Mouse (Mus musculus): Measurements from ENCODE around the gene March10. TPM values are rescaled to one million over a fixed set of nuclear protein-coding genes. Genes with fewer than 3 reads are reported as not detected.

The March10 gene
- polyA plus RNA-seq, 1 experiment from 2014 or later, result not detected

DNA sequence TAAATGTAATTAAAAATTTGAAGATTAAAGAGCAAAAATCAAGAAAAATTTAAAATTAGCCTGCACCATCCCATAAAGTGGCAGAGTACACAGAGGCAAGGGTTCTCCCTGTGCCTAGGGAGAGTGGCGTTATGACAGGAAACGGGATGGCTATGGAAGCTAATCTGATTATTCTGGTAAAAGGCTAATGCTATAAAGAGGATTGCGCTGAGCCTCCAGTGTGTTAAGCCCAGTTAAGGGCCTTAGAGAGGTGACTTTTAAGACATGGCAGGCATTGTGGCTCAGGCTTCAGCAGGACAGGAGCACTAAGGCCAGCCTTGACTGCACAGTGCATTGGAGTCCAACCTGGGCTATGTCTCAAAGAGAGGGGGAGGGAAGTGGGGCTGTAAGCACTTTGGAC is 129.4 kb downstream of the March10 start:
- no peak for ATAC-seq
- WGBS, result 92% methylated on average over 3 of the region's 3 CpGs
- no peak for TF ChIP-seq CTCF (IDR thresholded peaks at IDR 0.05; ENCODE audit: low read depth)
- Histone ChIP-seq H3K4me1 (replicated peaks; ENCODE audit: control insufficient read depth, insufficient read depth, low read length) (no peaks in the 10 kb centered on the region), H3K9ac (ENCODE audit: low read depth, low read length) (no peak overlapping the region), H3K36me3 (ENCODE audit: control insufficient read depth, insufficient read depth) (no peaks in the 10 kb centered on the region), H3K9me3 (ENCODE audit: control insufficient read depth) (no peaks in the 10 kb centered on the region), H3K4me2 (replicated peaks; ENCODE audit: low read depth) (no peak overlapping the region), H3K27ac (ENCODE audit: low read depth, low read length) (no peak overlapping the region), H3K4me3 (ENCODE audit: low read depth, low read length) (no peak overlapping the region), H3K27me3 (replicated peaks; ENCODE audit: control insufficient read depth, insufficient read depth, low read length) (no peaks in the 10 kb centered on the region)

DNA sequence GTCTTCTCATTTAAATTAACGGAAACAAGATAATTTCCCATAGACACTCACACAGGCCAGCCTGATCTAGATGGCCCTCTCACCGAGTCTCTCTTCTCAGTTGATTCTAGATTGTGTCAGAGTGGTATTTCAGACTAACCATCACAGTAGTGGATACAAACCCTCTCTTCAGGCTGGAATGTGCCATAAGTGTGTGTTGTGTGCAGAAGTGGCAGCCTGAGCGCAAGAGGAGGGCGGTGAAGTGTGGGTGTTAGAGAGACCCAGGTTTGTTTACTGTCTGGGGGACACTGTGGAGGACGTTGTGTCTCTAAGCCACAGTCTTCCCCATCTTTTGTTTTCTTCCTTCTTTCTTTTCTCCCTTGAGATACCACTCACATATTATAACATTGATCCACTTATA is 133.0 kb downstream of the March10 start:
- no peak for ATAC-seq
- TF ChIP-seq CTCF (IDR thresholded peaks at IDR 0.05; ENCODE audit: low read depth), result no peak
- no peaks in the 10 kb centered on the region for H3K36me3 ChIP-seq (ENCODE audit: control insufficient read depth, insufficient read depth)
- no peak overlapping the region for H3K27ac ChIP-seq (ENCODE audit: low read depth, low read length)
- no peak overlapping the region for H3K4me3 ChIP-seq (ENCODE audit: low read depth, low read length)
- WGBS, result 80% methylated on average over 5 of the region's 5 CpGs
- H3K4me2 ChIP-seq (replicated peaks; ENCODE audit: low read depth), result no peak overlapping the region
- no peak overlapping the region for H3K9ac ChIP-seq (ENCODE audit: low read depth, low read length)
- no peaks in the 10 kb centered on the region for H3K27me3 ChIP-seq (replicated peaks; ENCODE audit: control insufficient read depth, insufficient read depth, low read length)
- no peaks in the 10 kb centered on the region for H3K9me3 ChIP-seq (ENCODE audit: control insufficient read depth)
- H3K4me1 ChIP-seq (replicated peaks; ENCODE audit: control insufficient read depth, insufficient read depth, low read length), result no peaks in the 10 kb centered on the region

DNA sequence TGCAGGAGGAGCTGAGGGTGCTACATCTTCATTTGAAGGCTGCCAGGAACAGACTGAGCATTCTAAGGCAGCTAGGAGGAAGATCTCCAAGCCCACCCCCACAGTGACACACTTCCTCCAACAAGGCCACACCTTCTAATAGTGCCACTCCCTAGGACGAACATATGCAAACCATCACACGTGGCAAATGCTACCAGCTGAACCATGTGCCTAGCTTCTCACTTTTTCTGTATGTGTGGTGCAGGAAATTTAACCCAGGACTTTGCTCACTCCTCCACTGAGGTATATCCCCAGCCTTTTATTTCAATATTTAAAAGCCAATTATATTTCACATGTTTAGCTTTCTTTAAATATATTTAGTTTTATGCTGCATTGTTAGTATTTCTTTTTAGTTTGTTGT is 135.4 kb downstream of the March10 start:
- ATAC-seq, result no peak
- no peaks in the 10 kb centered on the region for H3K9me3 ChIP-seq (ENCODE audit: control insufficient read depth)
- H3K27ac ChIP-seq (ENCODE audit: low read depth, low read length), result no peak overlapping the region
- H3K4me2 ChIP-seq (replicated peaks; ENCODE audit: low read depth), result no peak overlapping the region
- H3K27me3 ChIP-seq (replicated peaks; ENCODE audit: control insufficient read depth, insufficient read depth, low read length), result no peaks in the 10 kb centered on the region
- H3K4me3 ChIP-seq (ENCODE audit: low read depth, low read length), result no peak overlapping the region
- H3K9ac ChIP-seq (ENCODE audit: low read depth, low read length), result no peak overlapping the region
- no peak for TF ChIP-seq CTCF (IDR thresholded peaks at IDR 0.05; ENCODE audit: low read depth)
- no peaks in the 10 kb centered on the region for H3K4me1 ChIP-seq (replicated peaks; ENCODE audit: control insufficient read depth, insufficient read depth, low read length)
- WGBS, result 65% methylated on average over 2 of the region's 2 CpGs
- H3K36me3 ChIP-seq (ENCODE audit: control insufficient read depth, insufficient read depth), result no peaks in the 10 kb centered on the region

DNA sequence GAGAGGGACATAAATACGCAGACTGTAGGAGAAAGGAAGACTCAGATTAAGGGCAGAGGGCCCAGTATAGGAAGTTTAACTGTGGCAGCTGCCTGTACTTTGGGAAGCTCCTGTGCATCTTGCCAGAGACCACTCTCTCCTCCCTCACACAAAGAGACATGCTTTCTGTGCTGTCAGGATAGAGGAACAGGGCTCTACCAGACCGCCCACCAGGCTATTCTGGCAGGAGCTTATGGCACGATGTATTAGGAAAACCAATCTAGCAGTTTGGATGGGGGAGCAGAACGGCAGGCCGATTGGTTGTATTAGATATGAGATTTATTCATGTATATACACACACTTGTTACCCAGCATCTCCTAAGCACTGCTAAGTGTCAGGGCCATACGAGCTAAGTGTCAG is 138.8 kb downstream of the March10 start:
- no peak for ATAC-seq
- Histone ChIP-seq H3K27ac (ENCODE audit: low read depth, low read length) (no peak overlapping the region), H3K4me3 (ENCODE audit: low read depth, low read length) (no peak overlapping the region), H3K9ac (ENCODE audit: low read depth, low read length) (no peak overlapping the region), H3K9me3 (ENCODE audit: control insufficient read depth) (no peaks in the 10 kb centered on the region), H3K4me1 (replicated peaks; ENCODE audit: control insufficient read depth, insufficient read depth, low read length) (no peaks in the 10 kb centered on the region), H3K36me3 (ENCODE audit: control insufficient read depth, insufficient read depth) (no peaks in the 10 kb centered on the region), H3K27me3 (replicated peaks; ENCODE audit: control insufficient read depth, insufficient read depth, low read length) (no peaks in the 10 kb centered on the region), H3K4me2 (replicated peaks; ENCODE audit: low read depth) (no peak overlapping the region)
- 89% methylated on average over 6 of the region's 6 CpGs for WGBS
- TF ChIP-seq CTCF (IDR thresholded peaks at IDR 0.05; ENCODE audit: low read depth), result no peak

DNA sequence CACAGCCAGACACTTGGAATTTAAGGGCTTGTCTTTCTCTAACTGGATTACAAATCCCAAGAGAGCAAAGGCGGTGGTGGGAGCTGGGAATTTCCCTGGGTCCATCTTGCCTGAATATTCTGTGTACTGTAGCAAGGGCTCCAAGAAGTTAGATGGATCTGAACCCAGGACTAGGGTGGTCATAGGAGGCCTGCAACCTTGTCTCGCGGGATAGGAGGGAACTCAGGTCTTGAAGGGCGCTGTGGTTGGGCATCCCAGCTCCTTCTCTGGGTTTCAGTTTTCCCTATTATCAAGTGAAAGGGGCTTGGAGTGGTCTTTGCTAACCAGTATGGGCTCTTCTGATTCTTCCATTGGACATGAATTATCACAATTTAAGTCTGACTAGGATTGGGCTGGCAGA is 140.4 kb downstream of the March10 start:
- TF ChIP-seq CTCF (IDR thresholded peaks at IDR 0.05; ENCODE audit: low read depth), result no peak

DNA sequence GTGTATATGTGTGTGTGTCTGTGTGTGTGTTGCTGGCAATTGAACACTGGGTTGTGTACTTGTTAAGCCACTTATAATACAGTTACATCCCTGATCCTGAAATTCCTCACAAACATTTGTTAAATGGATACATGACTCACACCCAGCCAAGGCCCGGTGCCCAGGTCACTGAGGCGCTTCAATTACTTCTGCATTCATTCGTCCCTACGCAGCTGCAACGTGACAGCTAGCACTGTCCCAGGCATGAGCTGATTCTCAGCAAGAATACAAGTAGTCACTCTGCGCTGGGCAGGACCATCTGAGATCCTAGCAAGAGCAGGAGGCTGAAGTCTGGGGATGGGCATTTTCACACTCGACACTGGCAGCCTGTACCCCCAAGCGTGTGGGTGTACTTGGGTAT is 141.2 kb downstream of the March10 start:
- Histone ChIP-seq H3K4me1 (replicated peaks; ENCODE audit: control insufficient read depth, insufficient read depth, low read length) (no peaks in the 10 kb centered on the region; the same call in 1 of the 2 replicates), H3K4me2 (replicated peaks; ENCODE audit: low read depth) (no peak overlapping the region), H3K9me3 (ENCODE audit: control insufficient read depth) (no peaks in the 10 kb centered on the region), H3K36me3 (ENCODE audit: control insufficient read depth, insufficient read depth) (no peaks in the 10 kb centered on the region), H3K4me3 (ENCODE audit: low read depth, low read length) (no peak overlapping the region), H3K27me3 (replicated peaks; ENCODE audit: control insufficient read depth, insufficient read depth, low read length) (no peaks in the 10 kb centered on the region), H3K27ac (ENCODE audit: low read depth, low read length) (no peak overlapping the region), H3K9ac (ENCODE audit: low read depth, low read length) (no peak overlapping the region)
- no peak for ATAC-seq
- no peak for TF ChIP-seq CTCF (IDR thresholded peaks at IDR 0.05; ENCODE audit: low read depth)
- 88% methylated on average over 8 of the region's 8 CpGs for WGBS

More for the DNA sequence above, 140.4 kb downstream of the March10 start:
- ATAC-seq, result no peak
- 93% methylated on average over 4 of the region's 4 CpGs for WGBS
- H3K27ac ChIP-seq (ENCODE audit: low read depth, low read length), result no peak overlapping the region
- no peak overlapping the region for H3K4me3 ChIP-seq (ENCODE audit: low read depth, low read length)
- no peaks in the 10 kb centered on the region for H3K36me3 ChIP-seq (ENCODE audit: control insufficient read depth, insufficient read depth)
- H3K4me1 ChIP-seq (replicated peaks; ENCODE audit: control insufficient read depth, insufficient read depth, low read length), result no peaks in the 10 kb centered on the region; the same call in 1 of the 2 replicates
- H3K9ac ChIP-seq (ENCODE audit: low read depth, low read length), result no peak overlapping the region
- H3K4me2 ChIP-seq (replicated peaks; ENCODE audit: low read depth), result no peak overlapping the region
- H3K9me3 ChIP-seq (ENCODE audit: control insufficient read depth), result no peaks in the 10 kb centered on the region
- no peaks in the 10 kb centered on the region for H3K27me3 ChIP-seq (replicated peaks; ENCODE audit: control insufficient read depth, insufficient read depth, low read length)

DNA sequence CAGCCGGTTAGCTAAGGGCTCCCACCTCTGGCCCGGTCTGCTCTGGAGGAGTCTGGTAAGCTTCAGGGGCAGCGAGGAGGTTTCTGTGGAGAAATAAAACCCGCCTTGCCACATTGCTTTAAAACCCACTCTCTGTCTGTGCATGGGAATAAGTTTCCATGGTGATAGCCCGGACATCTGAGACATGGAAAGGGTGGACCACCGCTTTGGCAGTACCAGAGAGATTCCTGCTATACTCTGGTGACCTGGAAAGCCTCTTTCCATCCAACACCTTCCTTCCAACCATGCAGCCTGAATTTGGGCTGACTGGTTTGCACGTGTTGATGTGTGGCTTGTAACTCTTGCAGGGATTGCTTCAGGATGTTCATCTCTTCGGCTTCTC is 142.9 kb downstream of the March10 start:
- no peaks in the 10 kb centered on the region; the same call in 1 of the 2 replicates for H3K4me1 ChIP-seq (replicated peaks; ENCODE audit: control insufficient read depth, insufficient read depth, low read length)
- H3K9me3 ChIP-seq (ENCODE audit: control insufficient read depth), result no peaks in the 10 kb centered on the region
- no peak for ATAC-seq
- 67% methylated on average over 8 of the region's 8 CpGs for WGBS
- no peak overlapping the region for H3K27ac ChIP-seq (ENCODE audit: low read depth, low read length)
- no peak for TF ChIP-seq CTCF (IDR thresholded peaks at IDR 0.05; ENCODE audit: low read depth)
- H3K9ac ChIP-seq (ENCODE audit: low read depth, low read length), result no peak overlapping the region
- H3K27me3 ChIP-seq (replicated peaks; ENCODE audit: control insufficient read depth, insufficient read depth, low read length), result no peaks in the 10 kb centered on the region
- H3K4me2 ChIP-seq (replicated peaks; ENCODE audit: low read depth), result no peak overlapping the region
- H3K36me3 ChIP-seq (ENCODE audit: control insufficient read depth, insufficient read depth), result no peaks in the 10 kb centered on the region
- H3K4me3 ChIP-seq (ENCODE audit: low read depth, low read length), result no peak overlapping the region
